Mouse (Mus musculus): ENCODE measurements around the gene Bloc1s3.

Gene Bloc1s3

GRCm38 (mm10) chr7:19508150-19508923 is at the start of gene Bloc1s3, which contains the start of gene Trappc6a:
TSS of gene Bloc1s3 (minus strand) at chr7:19508367.
TSS of gene Trappc6a (plus strand) at chr7:19508395.
- DNase-seq (ENCODE audit: low read depth): peak; percentile 95

- DNase-seq (ENCODE audit: low read depth): no peak
Observed at GRCm38 (mm10) chr7:19557086-19557485, 48.9 kb upstream of the Bloc1s3 start.

GRCm38 (mm10) chr7:19554168-19554567 is 46.0 kb upstream of the Bloc1s3 start:
- no peak for DNase-seq (ENCODE audit: low read depth)

- DNase-seq (ENCODE audit: low read depth): no peak
Observed at GRCm38 (mm10) chr7:19552443-19552842, 44.3 kb upstream of the Bloc1s3 start.

GRCm38 (mm10) chr7:19551634-19552033 is 43.5 kb upstream of the Bloc1s3 start:
- DNase-seq (ENCODE audit: low read depth): no peak

GRCm38 (mm10) chr7:19549394-19549793 is 41.2 kb upstream of the Bloc1s3 start:
- no peak for DNase-seq (ENCODE audit: low read depth)

GRCm38 (mm10) chr7:19547344-19547969 is 39.3 kb upstream of the Bloc1s3 start:
- DNase-seq (ENCODE audit: low read depth): no peak

- DNase-seq (ENCODE audit: low read depth): peak; percentile 55
Observed at GRCm38 (mm10) chr7:19546007-19546406, 37.8 kb upstream of the Bloc1s3 start.

GRCm38 (mm10) chr7:19543584-19543983 is 35.4 kb upstream of the Bloc1s3 start:
- DNase-seq (ENCODE audit: low read depth): no peak

- no peak for DNase-seq (ENCODE audit: low read depth)
Observed at GRCm38 (mm10) chr7:19542155-19542691, 34.1 kb upstream of the Bloc1s3 start.

GRCm38 (mm10) chr7:19541681-19542154 is 33.6 kb upstream of the Bloc1s3 start:
- DNase-seq (ENCODE audit: low read depth): no peak

- DNase-seq (ENCODE audit: low read depth): no peak
Observed at GRCm38 (mm10) chr7:19540771-19541566, 32.8 kb upstream of the Bloc1s3 start.

GRCm38 (mm10) chr7:19534676-19535075 is 26.5 kb upstream of the Bloc1s3 start:
- DNase-seq (ENCODE audit: low read depth): no peak

GRCm38 (mm10) chr7:19532240-19532639 is 24.1 kb upstream of the Bloc1s3 start:
- no peak for DNase-seq (ENCODE audit: low read depth)

- DNase-seq (ENCODE audit: low read depth): no peak
Observed at GRCm38 (mm10) chr7:19531077-19531476, 22.9 kb upstream of the Bloc1s3 start.

- no peak for DNase-seq (ENCODE audit: low read depth)
Observed at GRCm38 (mm10) chr7:19525105-19525481, 16.9 kb upstream of the Bloc1s3 start.

- DNase-seq (ENCODE audit: low read depth): no peak
Observed at GRCm38 (mm10) chr7:19524420-19525104, 16.4 kb upstream of the Bloc1s3 start.

GRCm38 (mm10) chr7:19523757-19524419 is 15.7 kb upstream of the Bloc1s3 start:
- DNase-seq (ENCODE audit: low read depth): no peak

GRCm38 (mm10) chr7:19523017-19523756 is 15.0 kb upstream of the Bloc1s3 start:
- DNase-seq (ENCODE audit: low read depth): no peak

GRCm38 (mm10) chr7:19520032-19520431 is 11.9 kb upstream of the Bloc1s3 start:
- DNase-seq (ENCODE audit: low read depth): no peak

Data from NIH3T3 (cell line).